Mouse (Mus musculus) lung, adult 18-20 months (tissue): ENCODE measurements around the gene Wdr95.

ENCODE experiments used
- DNase-seq, 2 experiments: peaks; one replicate each; pipeline ENCODE4 v3.0.0; 2022; ENCODE audit warnings: mixed read lengths in 2 of 2

The Wdr95 gene

DNA sequence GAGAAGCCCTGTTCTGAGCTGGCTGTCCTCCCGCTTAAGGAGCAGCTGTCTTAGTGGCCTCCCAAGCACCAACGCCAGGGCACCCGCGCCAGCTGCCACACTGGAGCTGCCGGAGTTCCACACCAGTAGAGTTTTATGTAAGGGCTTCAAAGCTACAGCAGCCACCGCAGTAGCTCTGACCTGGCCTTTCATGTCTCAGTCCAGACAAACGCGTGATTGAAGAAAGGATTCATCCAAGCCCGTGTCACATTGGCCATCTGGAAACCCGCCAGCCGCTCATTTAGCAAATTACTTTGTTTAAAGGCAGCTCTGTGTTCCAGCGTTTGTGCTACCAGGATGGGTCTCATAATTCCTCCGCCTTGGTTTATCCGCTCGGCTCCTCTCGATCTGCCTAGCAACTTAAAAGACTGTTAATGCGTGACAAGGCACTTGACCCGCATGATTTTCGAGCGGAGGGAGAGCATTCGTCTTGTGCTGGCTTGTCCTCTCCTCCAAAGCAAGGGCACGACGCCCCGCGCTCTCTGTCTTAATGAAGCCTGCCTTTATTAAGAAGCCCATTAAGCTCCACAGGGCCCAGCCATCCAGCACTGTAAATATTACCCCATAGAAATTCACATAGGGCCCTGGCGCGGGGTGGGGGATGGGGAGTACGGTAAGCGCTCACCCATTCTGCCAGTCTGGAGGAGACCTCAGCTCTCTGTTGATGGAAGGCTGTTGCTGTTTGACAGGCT, at the start of gene Wdr95:
Wdr95 (plus strand) TSS at position 681 of the 731 bp plus-strand sequence.
- DNase-seq, result no peak

DNA sequence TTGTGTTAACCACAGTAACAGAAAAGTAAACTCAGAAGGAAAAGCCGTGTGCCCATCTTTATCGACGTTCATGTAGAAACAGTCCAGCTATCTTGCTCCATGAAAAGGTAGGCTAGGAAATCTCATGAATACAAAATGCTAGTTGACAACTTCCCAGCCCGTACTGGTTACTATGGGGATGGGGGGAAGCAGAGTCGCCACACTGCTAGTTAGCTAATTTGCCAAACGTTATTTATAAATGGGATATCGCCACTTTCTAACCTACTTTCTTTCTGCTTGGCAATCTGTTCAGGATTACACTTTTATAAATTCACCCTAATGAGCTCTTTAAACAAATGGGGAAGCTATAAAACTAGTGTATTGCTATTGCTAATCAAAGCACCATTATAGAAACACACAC, 46.6 kb upstream of the Wdr95 start:
- DNase-seq, result no peak

DNA sequence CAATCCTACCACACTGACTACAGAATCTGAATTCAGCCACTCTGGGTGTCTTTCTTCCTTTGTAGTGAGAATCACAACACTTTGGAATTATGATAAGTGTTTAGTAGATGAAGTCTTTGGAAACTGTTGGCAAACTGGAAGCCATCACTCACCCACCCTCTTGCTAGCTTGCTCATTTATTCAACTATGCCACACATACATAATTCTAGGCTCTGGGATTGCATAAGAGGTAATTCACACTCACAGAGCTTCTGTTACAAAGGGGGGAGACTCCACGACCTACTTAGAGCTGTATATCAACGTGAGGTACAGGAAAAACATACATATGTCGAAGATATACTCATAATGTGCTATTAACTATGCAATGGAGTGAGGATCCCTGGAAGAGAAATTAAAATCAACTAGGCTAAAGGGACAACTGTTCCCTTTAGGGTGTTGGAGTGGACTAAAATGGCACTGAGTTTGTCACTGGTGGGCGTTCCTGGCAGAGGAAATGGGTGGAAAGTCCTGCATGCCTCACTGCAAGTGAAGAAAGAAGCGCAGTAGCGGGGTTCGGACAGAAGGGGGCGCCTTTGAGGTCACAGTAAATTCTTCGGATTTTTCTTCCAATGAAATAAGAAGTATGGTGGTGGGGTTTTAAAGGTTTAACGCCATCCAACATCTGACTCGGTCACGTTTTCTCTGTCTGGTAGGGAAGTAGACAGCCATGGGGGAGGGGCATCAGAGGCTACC, 45.0 kb upstream of the Wdr95 start:
- no peak for DNase-seq

DNA sequence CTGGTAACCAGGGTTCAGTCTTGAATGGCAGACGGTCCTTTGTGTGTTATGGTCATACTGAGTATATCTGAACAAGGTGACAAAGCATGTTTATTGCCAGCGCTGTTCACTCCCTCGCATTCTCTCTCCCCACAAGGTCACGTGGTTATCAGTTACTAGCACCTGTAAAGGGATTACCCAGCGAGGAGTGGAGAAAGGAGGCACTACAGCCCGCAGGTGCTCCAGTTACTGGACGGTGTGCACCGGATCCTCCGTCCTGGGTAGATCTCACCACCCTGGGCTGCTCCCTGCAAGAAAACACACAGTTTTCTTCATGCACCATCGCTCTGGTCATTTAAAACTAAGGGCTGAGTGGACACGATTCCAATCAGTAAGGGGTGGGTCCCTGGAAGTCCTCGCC, 44.2 kb upstream of the Wdr95 start:
- DNase-seq, result no peak

DNA sequence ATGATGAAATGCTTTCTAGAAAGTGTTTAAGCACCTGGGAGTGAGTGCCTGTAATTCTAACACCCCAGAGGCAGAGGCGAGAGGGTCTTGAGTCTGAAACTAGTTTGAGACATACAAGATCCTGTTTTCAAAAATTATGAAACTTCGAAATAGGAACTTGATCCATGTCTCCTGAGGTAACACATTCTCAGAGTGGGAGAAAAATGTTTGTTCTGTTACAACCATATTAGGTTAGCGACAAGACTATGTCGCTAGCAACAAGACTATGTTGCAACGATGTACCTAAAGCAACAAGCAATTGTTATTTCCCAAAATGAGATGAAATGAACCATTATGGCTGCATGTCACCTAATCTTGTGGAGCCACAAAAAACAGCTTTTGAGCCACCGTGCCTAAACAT, 43.0 kb upstream of the Wdr95 start:
- no peak for DNase-seq

DNA sequence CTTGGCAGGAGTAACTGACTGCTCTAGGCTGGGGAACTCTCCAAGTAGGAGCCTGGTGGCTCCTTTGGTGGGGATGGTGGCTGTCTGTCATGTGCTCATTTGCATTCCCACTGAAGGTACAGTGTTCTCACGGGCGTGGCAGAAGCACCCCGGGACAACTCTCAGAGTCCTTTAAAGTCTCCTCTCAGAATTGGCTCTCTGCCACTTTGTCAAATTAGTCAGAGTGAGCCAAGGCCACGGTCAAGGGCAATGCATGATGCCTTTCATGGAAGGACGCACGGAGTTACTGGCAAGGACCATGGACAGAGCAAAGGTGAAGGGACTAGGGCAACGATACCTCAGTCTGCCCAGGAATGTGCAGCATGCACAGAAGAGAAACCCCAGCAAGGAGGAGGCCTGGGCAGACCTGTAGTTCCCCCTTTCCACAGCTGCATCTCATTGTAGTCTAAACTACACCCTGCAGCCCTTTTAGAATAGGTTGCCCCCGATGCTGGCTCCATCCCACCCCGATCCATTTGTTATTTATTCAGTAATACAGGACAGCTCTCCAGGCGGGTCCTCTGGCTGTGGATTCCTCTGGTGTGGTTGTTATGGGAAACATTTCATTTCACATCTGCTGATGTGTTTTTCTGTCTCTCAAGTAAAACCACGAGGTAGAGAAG, 40.0 kb upstream of the Wdr95 start:
- no peak for DNase-seq

DNA sequence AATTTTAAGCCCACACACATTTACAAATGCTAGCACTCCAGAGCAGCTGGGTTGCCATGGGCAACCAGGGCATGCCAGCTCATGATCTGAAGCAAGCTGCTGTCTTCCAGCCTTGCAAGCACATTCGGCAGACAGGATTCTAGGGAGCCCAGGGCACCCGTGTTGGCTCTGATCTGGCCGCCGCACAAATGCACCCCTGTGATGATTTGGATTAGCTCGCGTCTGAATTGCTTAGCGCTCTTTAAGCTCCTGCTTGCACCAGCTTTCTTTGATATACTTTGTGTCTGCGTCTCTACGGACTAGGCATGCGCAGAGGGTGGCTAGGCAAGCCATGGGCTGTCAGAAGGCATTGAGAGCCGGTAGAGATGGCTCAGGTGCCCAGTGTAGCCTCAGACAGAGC, 39.3 kb upstream of the Wdr95 start:
- no peak for DNase-seq

DNA sequence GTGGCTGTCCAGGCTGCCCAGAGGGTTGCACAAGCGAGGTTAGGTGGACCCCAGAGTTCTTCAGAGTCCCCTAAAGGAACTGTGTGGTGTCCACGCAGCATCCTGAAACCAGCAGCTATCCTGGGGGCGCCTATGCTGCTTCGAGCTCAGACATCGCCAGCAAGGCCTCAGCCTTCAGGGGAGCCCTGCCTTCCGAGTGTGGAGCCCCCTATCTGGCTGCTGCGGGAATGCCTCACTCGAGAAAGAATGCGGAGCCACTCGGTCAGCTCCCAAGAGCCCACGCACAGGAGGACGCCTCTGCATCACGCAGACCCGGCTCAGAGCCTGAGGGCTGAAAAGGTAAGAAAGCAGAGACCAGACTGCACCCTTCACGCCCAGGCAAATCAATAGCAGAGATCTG, 38.2 kb upstream of the Wdr95 start:
- no peak for DNase-seq

DNA sequence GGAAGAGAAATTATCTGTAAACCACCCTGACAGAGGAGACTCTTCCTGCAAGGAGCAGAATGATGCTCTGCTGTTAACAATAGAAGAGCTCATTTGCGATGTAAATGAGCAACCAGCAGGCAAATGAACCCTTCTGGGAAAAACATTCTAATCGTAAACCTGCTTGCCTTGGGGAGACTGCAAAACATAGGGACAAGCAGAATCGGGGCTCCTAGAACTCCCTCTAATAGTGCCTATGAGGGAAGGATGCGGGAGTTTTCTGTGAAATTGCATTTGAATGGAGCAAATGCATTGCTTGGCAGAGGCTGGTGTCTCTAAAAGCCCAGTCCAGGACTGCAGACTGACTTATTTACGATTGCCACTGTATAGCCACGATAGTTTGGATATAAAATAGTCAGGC, 32.8 kb upstream of the Wdr95 start:
- no peak for DNase-seq

DNA sequence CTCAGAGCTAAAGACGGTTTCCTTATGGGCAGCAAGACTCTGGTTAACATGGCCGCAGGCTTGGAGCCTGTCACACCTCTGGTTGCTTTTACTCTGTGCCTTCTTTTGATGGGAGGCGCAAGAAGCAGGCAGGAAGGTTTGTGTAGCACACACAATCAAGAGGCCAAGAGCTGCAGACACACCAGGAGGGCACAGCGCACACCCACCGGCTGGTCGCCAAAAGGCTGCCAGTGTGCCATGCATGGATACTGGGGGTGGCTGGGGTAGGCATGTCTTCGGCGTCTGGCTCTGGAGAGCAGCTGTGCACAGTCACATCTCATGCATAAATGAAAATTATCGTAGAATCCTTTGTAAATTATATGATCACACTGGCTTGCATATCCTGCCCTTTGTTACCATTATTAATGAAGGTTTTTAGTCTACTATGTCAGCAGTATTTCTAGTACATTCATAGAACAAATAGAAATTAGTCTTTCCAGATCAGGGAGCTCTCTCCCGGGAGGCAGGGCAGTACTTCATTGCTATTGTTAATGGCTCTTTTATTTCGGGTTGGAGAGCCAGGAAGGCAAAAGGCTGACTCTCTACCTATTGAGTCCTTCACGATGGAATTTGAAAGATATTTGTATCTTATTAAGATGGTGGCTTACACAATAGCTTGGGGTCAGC, 31.9 kb upstream of the Wdr95 start:
- no peak for DNase-seq

DNA sequence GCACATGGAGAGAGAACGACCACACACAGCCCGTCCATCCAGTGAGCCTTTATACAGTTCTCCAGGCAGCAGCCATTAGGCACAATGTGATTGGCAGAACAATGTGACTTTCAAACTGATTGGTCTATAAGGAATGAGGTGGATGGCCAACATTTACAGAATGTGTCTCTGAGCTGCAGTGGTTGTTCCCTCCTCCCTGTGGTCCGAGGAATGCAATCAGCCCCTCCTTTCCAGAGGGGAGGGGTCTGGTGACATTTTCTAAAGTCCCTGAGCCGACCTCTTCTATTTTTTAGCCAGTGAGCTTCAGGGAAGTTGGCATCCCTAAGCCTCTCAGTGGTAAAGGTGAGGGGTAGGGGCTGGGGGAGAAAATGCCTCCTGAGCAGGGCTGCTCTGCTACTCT, 28.5 kb upstream of the Wdr95 start:
- DNase-seq, result no peak

DNA sequence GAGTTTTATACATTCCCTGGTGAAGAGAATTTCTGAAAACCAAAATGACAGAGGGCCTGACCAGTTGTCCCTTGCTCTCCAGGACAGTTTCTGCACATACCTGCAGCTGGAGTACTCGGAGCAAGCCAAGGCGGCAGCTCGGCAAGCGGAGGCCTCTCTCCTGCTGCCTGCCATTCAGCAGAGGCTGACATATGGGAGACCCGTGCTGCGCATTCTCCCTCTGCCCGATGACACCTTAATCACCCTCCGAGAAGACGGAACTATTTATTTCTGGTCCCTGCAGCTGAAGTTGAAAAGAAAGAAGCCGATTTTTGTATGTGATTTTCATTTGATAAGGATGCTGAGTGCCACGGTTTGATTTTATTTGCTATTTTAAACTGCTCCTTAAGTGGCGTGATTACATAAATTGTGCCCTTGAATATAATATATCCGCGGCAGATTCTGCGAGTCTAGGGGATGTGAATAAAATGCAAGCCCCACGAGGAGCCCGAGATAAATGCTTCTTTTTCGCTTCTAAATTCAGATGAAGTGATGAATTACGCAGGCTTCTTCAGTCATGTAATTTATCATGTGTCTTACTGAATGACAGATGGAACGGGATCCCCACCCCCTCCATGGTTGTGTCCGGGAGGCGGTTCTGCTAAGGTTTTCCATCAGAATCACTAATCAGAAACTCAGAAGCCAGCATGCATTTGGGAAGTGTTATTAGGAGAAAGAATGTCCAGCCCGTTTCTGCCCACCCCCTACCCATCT, 24.9 kb upstream of the Wdr95 start:
- DNase-seq, result no peak

DNA sequence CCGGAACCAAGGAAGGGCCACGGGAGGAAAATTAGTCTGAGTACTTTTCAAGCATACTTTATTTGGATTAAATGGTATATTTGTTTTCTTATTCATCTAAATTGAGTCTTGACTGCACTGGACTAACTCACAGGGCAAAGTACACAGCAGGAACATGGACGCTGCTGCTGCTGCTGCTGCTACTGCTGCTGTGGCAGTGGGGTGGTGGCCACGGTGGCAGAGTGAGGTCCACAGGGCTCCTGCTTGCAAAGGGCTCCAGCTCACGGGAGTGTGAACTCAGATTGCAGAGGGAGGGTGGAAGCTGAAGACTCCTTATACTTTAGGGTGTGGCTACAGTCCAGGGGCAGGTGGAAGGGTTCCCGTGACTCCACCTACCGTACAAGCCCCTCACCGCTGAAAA, 23.5 kb upstream of the Wdr95 start:
- no peak for DNase-seq

DNA sequence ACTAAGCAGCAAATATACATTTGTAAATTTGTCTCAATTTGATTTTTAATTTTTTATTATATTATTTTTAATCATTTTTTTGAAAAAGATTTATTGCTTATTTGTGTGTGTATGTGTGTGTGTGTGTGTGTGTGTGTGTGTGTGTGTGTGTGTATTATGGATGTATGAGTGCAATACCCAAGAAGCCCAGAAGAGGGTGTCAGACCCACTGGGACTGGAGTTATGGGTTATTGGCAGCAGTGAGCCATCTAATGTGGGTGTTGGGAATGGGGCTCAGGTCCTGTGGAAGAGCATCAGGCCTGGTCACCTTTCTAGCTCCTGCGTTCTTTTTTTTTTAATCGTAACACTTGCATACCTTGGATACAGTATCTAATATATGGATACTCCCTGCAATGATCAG, 22.4 kb upstream of the Wdr95 start:
- no peak for DNase-seq

DNA sequence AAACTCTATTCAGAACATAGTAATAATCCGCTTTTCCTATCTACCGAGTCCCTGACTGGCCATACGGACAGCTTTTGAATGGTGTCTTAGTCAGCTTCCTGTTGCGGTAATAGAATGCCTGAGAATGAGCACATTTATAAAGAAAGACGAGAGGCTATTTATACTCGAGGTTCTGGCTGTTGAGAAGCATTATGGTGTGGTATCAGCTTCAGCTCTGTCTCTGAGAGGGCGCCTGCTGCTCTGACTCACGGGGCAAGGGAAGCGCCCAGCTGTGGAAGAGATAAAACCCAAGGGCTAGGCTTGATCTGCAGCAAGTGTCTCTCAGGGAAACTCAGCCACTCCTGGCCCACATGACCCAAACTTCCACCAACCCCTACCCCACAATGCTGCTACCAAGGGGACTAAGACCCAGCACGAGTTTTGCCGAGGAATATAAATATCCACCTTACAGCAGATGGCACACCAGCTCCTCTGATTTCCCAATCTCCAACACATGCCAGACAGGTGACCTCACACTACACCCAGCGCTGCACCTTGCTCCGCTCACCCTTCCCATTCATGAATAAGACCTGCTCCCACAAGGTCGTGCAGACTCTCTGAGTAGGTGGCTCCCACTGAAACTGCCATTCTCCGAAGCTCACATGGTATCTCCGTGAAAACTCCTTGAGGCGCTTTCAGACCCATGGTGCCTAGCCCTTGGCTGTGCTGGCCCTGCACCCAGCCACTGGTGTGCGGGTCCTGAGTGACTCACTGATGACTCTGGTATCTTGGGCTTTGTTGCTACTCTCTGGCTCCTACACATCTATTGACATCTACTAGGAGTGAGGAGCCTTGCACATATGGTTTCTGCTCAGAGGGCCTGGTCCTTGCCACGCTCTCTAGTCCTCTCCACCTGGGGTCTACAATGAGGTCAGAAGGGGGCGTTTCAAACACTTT, 20.1 kb upstream of the Wdr95 start:
- no peak for DNase-seq

DNA sequence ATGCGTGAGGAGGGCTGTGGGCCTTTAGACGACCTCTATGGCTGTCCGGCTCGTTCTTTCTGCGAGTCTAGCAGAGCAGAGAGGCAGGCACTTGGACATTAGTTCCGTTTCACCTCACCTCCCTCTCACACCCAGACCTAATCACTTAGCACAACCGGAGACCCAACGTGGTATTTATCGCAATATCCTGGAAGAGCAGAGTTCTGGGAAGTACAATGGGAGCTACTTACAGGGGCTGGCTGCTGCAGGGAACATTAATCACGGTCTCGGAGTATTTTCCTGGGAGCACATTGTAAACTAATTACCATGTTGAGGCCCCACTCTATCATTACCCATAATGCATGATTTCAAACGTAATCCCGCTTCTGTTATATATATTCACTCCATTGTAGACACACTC, 18.2 kb upstream of the Wdr95 start:
- no peak for DNase-seq

DNA sequence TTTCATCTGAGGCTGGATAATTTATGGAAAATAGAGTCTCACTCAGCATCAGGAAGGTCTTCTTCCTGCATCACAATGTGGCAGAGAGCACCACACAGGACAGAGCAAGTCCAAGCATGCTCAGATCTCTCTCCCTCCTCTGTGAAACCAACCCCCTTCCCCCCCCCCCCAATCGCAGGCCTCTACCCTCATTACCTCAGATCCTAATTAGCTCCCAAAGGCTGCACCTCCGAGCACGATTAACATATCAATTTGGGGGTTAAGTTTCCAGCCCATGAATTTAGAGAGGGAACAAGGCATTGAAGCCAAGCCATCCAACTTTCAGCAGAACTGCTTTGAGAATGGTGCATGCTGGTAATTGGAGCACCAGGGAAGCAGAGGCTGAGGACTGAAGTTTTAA, 15.8 kb upstream of the Wdr95 start:
- DNase-seq, result no peak

DNA sequence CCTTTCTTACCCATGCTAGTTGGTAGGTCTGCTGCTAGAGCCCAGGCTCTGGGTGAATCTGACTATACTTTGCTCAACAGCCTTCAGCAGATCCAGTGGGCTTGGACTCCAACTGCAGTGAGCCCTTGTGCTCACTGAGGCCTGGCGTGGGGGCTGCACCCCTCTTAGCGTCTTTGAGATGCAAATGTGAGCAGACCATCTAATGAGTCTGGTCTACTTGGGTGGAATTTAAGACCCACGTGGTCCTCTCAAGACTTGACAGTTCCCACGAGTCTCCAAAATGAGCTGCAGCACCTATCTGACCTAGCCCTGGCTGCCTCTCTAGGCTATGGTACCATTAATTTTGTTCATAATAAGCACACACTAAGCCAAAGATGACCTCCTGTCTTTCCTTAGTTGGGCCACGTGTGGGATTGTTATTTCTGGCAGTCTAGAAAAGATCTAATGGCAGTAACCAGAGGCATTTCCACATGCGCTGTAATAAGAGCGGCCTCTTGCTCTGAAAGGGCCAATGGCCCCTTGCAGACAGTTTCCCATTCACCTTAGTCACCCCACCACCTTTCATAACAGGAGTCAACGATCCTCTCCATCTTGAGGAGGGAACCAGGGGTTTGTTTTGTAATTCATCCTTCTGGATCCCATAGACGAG, 14.9 kb upstream of the Wdr95 start:
- DNase-seq, result no peak

DNA sequence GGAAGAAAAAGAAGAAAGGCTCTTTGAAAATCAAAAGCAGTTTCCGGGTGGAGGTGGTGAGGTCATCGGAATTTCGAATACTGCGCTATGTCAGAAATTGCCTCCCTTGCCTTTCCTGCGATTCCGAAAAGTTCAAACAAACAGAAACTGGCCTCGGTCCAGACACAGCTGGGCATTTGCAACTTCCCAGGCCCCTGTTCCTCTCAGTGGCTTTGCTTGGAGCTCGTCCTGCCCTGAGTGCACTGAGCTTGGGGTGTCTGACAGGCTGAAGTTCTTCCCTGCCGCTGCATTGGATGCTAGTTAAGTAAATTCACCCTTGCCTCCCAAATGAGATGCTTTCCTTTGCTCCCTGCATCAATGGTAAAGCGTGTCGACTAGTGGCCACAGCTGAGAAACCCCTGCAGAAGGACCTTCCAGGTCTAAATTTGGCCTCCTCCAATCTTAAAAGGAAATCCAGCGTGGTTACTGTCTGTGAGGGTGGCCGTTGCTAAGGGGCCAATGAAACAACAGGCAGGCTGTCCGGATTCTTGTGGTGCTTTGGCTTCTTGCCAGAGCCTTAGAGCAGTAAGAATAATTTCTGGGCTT, 14.3 kb upstream of the Wdr95 start:
- DNase-seq, result peak; percentile 17 to 36

DNA sequence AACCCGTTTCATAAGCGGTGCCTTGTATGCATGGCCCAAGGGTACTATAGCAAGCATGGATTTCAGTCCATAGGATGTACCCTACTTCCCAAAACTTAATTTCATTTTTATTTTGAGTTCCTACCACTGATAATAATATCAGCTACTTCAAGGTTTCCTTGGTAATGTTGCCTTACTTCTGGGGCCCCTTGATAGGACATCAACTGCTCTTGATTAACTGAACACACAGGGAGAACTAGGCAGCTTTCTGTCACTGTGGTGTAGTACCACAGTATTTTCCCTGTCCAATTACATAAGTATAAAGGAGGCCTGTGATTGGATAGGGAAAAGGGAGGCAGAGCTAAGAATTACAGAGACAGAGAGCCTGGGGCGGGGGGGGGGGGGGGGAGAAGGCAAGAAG, 13.6 kb upstream of the Wdr95 start:
- DNase-seq, result no peak

DNA sequence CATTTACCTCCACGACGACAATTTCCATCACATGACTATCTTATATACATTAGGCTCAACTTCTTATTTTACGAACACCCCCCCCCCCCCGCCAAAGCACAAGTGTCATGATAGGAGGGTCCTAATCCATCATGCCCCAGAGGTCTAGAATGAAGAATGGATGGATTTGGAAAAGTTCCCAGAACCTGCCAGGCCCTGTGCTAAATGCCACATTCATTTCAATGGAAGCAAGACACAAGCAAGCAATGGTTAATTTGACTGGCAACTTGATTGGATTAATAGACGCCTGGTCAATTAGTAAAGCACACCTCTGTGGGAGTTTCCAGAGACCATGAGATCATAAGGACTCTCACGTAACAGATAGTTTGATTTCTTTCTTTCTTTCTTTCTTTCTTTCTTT, 11.4 kb upstream of the Wdr95 start:
- DNase-seq, result no peak
